In the genomic region with DNA sequence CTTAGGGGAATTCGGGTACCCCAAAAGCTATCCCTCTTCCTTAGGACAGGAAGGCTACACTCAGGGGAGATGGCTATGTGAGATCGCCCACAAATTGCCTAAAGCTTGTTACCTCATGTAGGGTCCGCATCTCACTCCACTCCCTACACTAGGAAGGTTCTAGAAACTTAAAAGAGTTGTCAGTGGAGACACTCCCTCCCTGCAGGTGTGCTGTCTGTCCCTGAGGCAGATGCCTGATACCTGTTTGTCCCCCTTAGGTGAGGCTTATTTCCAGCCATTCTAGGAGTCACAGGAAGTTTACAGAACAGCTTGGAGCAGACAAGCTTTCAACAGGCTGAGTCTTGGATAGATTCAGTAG, we compare ENCODE assay signal across 8 mouse cellular contexts. TPM values are rescaled to one million over a fixed set of nuclear protein-coding genes. Genes with fewer than 3 reads are reported as not detected.
A peak's percentile ranks its signal among the peaks of the same experiment; 100 is the strongest.
DNase-seq lines count a peak whose midpoint lies in the region; ATAC-seq and TF ChIP-seq lines count a peak whose summit lies in the region.

No protein-coding gene starts in this region.

- no peaks in the 10 kb centered on the region for H3K27me3 ChIP-seq in cerebellum, adult 2 months (ENCODE audit: control insufficient read depth, insufficient read depth, low read length)
- peaks cover 24% of the 10 kb centered on the region for H3K27me3 ChIP-seq in megakaryocyte, embryonic 14.5 days (replicated peaks)
- no peaks in the 10 kb centered on the region for H3K27me3 ChIP-seq in limb, embryonic 15.5 days
- H3K27me3 ChIP-seq in stomach, embryonic 16.5 days (ENCODE audit: control insufficient read depth, insufficient read depth, low read length) = no peaks in the 10 kb centered on the region

- H3K4me1 ChIP-seq in cerebellum, adult 2 months (ENCODE audit: control insufficient read depth, insufficient read depth, low read length) = peaks cover 24% of the 10 kb centered on the region
- peaks cover 87% of the 10 kb centered on the region for H3K4me1 ChIP-seq in megakaryocyte, embryonic 14.5 days
- peaks cover 49% of the 10 kb centered on the region for H3K4me1 ChIP-seq in limb, embryonic 15.5 days
- H3K4me1 ChIP-seq in stomach, embryonic 16.5 days (ENCODE audit: control insufficient read depth, insufficient read depth, low read length) = peaks cover 43% of the 10 kb centered on the region

- ATAC-seq in megakaryocyte, adult 5-6 weeks (ENCODE audit: poor library complexity, severe bottlenecking) = no peak
- ATAC-seq in limb, embryonic 15.5 days (ENCODE audit: insufficient number of reproducible peaks, low FRiP score, low TSS enrichment, low read depth) = no peak
- ATAC-seq in stomach, embryonic 16.5 days (ENCODE audit: insufficient read depth, low FRiP score) = no peak

- H3K9ac ChIP-seq in limb, embryonic 15.5 days = peak overlapping the region; percentile 79
- peak overlapping the region; percentile 89 for H3K9ac ChIP-seq in stomach, embryonic 16.5 days (ENCODE audit: low read length)

- H3K27ac ChIP-seq in cerebellum, adult 2 months (ENCODE audit: insufficient read depth, low read length) = peak overlapping the region; percentile 29; the same call in 1 of the 2 replicates
- H3K27ac ChIP-seq in limb, embryonic 15.5 days = peak overlapping the region; percentile 95
- peak overlapping the region; percentile 98 for H3K27ac ChIP-seq in stomach, embryonic 16.5 days (ENCODE audit: low read length)

- H3K4me2 ChIP-seq in limb, embryonic 15.5 days = peak overlapping the region; percentile 59
- peak overlapping the region; percentile 76 for H3K4me2 ChIP-seq in stomach, embryonic 16.5 days (ENCODE audit: low read depth, low read length)

- H3K9me3 ChIP-seq in megakaryocyte, embryonic 14.5 days = no peaks in the 10 kb centered on the region
- H3K9me3 ChIP-seq in limb, embryonic 15.5 days = no peaks in the 10 kb centered on the region
- H3K9me3 ChIP-seq in stomach, embryonic 16.5 days (replicated peaks; ENCODE audit: control insufficient read depth, low read length) = no peaks in the 10 kb centered on the region

- no peak for TF ChIP-seq CTCF in cerebellum, adult 2 months (IDR thresholded peaks at IDR 0.05; ENCODE audit: borderline replicate concordance, insufficient read depth, low read depth, low read length)

- WGBS in cerebellum, adult 2 months = 37% methylated on average over 3 of the region's 3 CpGs
- WGBS in limb, embryonic 15.5 days = 10% methylated on average over 3 of the region's 3 CpGs
- WGBS in stomach, embryonic 16.5 days = 6% methylated on average over 3 of the region's 3 CpGs

- TF ChIP-seq POLR2A in cerebellum, adult 2 months (IDR thresholded peaks at IDR 0.05; ENCODE audit: borderline replicate concordance, insufficient read depth, low read length) = no peak

- no peaks in the 10 kb centered on the region for H3K36me3 ChIP-seq in megakaryocyte, embryonic 14.5 days (replicated peaks; ENCODE audit: low read length)
- peaks cover under 1% of the 10 kb centered on the region; the same call in 1 of the 2 replicates for H3K36me3 ChIP-seq in limb, embryonic 15.5 days
- no peaks in the 10 kb centered on the region for H3K36me3 ChIP-seq in stomach, embryonic 16.5 days (ENCODE audit: control insufficient read depth, insufficient read depth, low read length)

- peak overlapping the region; percentile 38 for H3K4me3 ChIP-seq in cerebellum, adult 2 months (replicated peaks; ENCODE audit: insufficient read depth, low read depth, low read length)
- peak overlapping the region; percentile 88 for H3K4me3 ChIP-seq in megakaryocyte, embryonic 14.5 days (replicated peaks)
- peak overlapping the region; percentile 66 for H3K4me3 ChIP-seq in limb, embryonic 15.5 days
- peak overlapping the region; percentile 72 for H3K4me3 ChIP-seq in stomach, embryonic 16.5 days (replicated peaks; ENCODE audit: low read length)

- DNase-seq in cerebellum, adult 2 months = no peak
- no peak for DNase-seq in cerebellum, postnatal 4 days (ENCODE audit: low spot score in 2 of 2)
- DNase-seq in left cerebral cortex, adult 9 months (ENCODE audit: low spot score in 2 of 2) = no peak
- no peak for DNase-seq in Muller cell, postnatal 12 days (ENCODE audit: inconsistent ontology term)

RNA-seq across cellular contexts. Expression of gene Sparc, which starts 4.3 kb away (rescaled TPM):
- 1,317 and 1,324 TPM in 2 replicates for polyA plus RNA-seq in cerebellum, adult 2 months (2012; rRNA removed)
- polyA plus RNA-seq in megakaryocyte, embryonic 14.5 days (2012; ENCODE audit: insufficient read depth, low replicate concordance) = 11.1 TPM in 1 of 2 replicates, not detected in the other
- total RNA-seq in megakaryocyte, adult 5-6 weeks (2015) = 0.71 and 1.2 TPM in 2 replicates
- total RNA-seq in megakaryocyte, adult 5-6 weeks (2017) = 0.57 and 1.5 TPM in 2 replicates
- 3,190 and 4,050 TPM in 2 replicates for polyA plus RNA-seq in limb, embryonic 15.5 days (2015; fragmentation: Nextera tagmentation; extraction: Ambion mirVana)
- 2,158 and 2,387 TPM in 2 replicates for polyA plus RNA-seq in stomach, embryonic 16.5 days (2015; fragmentation: Nextera tagmentation; extraction: Ambion mirVana)

RNA-seq across cellular contexts. Expression of gene Atox1, which starts 42.4 kb away (rescaled TPM):
- polyA plus RNA-seq in cerebellum, adult 2 months (2012; rRNA removed) = 203 and 218 TPM in 2 replicates
- 110 and 126 TPM in 2 replicates for polyA plus RNA-seq in megakaryocyte, embryonic 14.5 days (2012; ENCODE audit: insufficient read depth, low replicate concordance)
- 211 and 215 TPM in 2 replicates for total RNA-seq in megakaryocyte, adult 5-6 weeks (2015)
- 71.8 and 92.8 TPM in 2 replicates for total RNA-seq in megakaryocyte, adult 5-6 weeks (2017)
- 448 and 491 TPM in 2 replicates for polyA plus RNA-seq in limb, embryonic 15.5 days (2015; fragmentation: Nextera tagmentation; extraction: Ambion mirVana)
- polyA plus RNA-seq in stomach, embryonic 16.5 days (2015; fragmentation: Nextera tagmentation; extraction: Ambion mirVana) = 421 and 424 TPM in 2 replicates

RNA-seq across cellular contexts. Expression of gene G3bp1, which starts 50.8 kb away (rescaled TPM):
- 21.3 and 22.8 TPM in 2 replicates for polyA plus RNA-seq in cerebellum, adult 2 months (2012; rRNA removed)
- 12.3 and 44.5 TPM in 2 replicates for polyA plus RNA-seq in megakaryocyte, embryonic 14.5 days (2012; ENCODE audit: insufficient read depth, low replicate concordance)
- 29.4 and 30.7 TPM in 2 replicates for total RNA-seq in megakaryocyte, adult 5-6 weeks (2015)
- total RNA-seq in megakaryocyte, adult 5-6 weeks (2017) = 47.8 and 50.6 TPM in 2 replicates
- 153 and 158 TPM in 2 replicates for polyA plus RNA-seq in limb, embryonic 15.5 days (2015; fragmentation: Nextera tagmentation; extraction: Ambion mirVana)
- polyA plus RNA-seq in stomach, embryonic 16.5 days (2015; fragmentation: Nextera tagmentation; extraction: Ambion mirVana) = 130 and 142 TPM in 2 replicates

Comparison
In these comparisons a context has a peak if more than half of its experiments do, and no peak if none do; other contexts are left out.
1. H3K27ac ChIP-seq: peak in every context shown above with its lines; median percentile 98 in stomach, embryonic 16.5 days; 95 in limb, embryonic 15.5 days; 29 in cerebellum, adult 2 months.
2. H3K4me3 ChIP-seq: peak in every context shown above with its lines; median percentile 88 in megakaryocyte, embryonic 14.5 days; 72 in stomach, embryonic 16.5 days; 66 in limb, embryonic 15.5 days; 38 in cerebellum, adult 2 months.
3. RNA of gene Sparc, which starts 4.3 kb away (polyA plus RNA-seq): 3,190 to 4,050 TPM in limb, embryonic 15.5 days, 2,158 to 2,387 TPM in stomach, embryonic 16.5 days and 1,317 to 1,324 TPM in cerebellum, adult 2 months; 11.1 TPM in megakaryocyte, embryonic 14.5 days; every median in the first group is over 100 times any median in the second.